Mouse (Mus musculus) liver, embryonic 14.5 days (tissue): ENCODE results near the gene Krt83. TPM values are rescaled to one million over a fixed set of nuclear protein-coding genes. Genes with fewer than 3 reads are reported as not detected.

ENCODE experiments used
- ATAC-seq: fragments of 200-750 bp; cut with Nextera tagmentation; 2 replicates; pipeline ENCODE4 v1.8.0; 2017; ENCODE audit warnings: moderate number of reproducible peaks, mild to moderate bottlenecking, moderate library complexity; ENCODE audit not compliant: insufficient read depth
- DNase-seq, 3 experiments: peaks; one replicate each; pipeline ENCODE4 v3.0.0-alpha.2; 2012 to 2013; ENCODE audit warnings: low read depth in 3 of 3, low spot score in 3 of 3
- H3K27ac ChIP-seq: fragments of 300-500 bp; sonication (generic); 2 replicates; pipeline ENCODE4 v1.5.1; 2014; ENCODE audit warnings: moderate library complexity, mild to moderate bottlenecking, control low read depth, inconsistent platforms
- H3K27me3 ChIP-seq: fragments of 300-500 bp; sonication (generic); 2 replicates; pipeline ENCODE4 v1.6.1; 2014; ENCODE audit warnings: mild to moderate bottlenecking, low read length, moderate library complexity; ENCODE audit not compliant: control insufficient read depth, insufficient read depth
- H3K36me3 ChIP-seq: fragments of 300-500 bp; sonication (generic); replicated peaks from 2 replicates; pipeline ENCODE4 v1.6.1; 2014; ENCODE audit warnings: low read depth; ENCODE audit not compliant: control insufficient read depth, insufficient read depth
- H3K4me1 ChIP-seq, 2 experiments: fragments of 200-500 bp in 1 of 2; fragments of 300-500 bp in 1 of 2; sonication (generic) in 1 of 2; replicated peaks; 2 replicates each; pipeline ENCODE4 v1.6.1; 2012 to 2014; ENCODE audit warnings: antibody characterized with exemption in 1 of 2, inconsistent platforms in 1 of 2, low read length in 1 of 2; ENCODE audit not compliant: control insufficient read depth in 2 of 2, insufficient read depth in 2 of 2
- H3K4me2 ChIP-seq: fragments of 300-500 bp; sonication (generic); 2 replicates; pipeline ENCODE4 v1.6.1; 2014; ENCODE audit warnings: low read depth, mild to moderate bottlenecking, control low read depth, moderate library complexity
- H3K4me3 ChIP-seq, 2 experiments: fragments of 200-500 bp in 1 of 2; fragments of 300-500 bp in 1 of 2; sonication (generic) in 1 of 2; 2 replicates each; pipeline ENCODE4 v1.5.1; 2012 to 2014; ENCODE audit warnings: low read depth in 2 of 2, low read length in 2 of 2, mild to moderate bottlenecking in 2 of 2, control low read depth in 1 of 2, inconsistent platforms in 1 of 2, moderate library complexity in 1 of 2; ENCODE audit not compliant: insufficient read depth in 1 of 2
- H3K9ac ChIP-seq: fragments of 300-500 bp; sonication (generic); replicated peaks from 2 replicates; pipeline ENCODE4 v1.6.1; 2014; ENCODE audit warnings: mild to moderate bottlenecking, control low read depth, moderate library complexity
- H3K9me3 ChIP-seq: fragments of 300-500 bp; sonication (generic); 2 replicates; pipeline ENCODE4 v1.6.1; 2016; ENCODE audit warnings: low read length, mixed read lengths; ENCODE audit not compliant: control insufficient read depth
- CTCF ChIP-seq: IDR thresholded peaks from 2 replicates; pipeline ENCODE4 v1.5.1; 2016; ENCODE audit warnings: antibody characterized with exemption, low read depth, control low read depth
- EP300 ChIP-seq: IDR thresholded peaks from 2 replicates; pipeline ENCODE4 v1.6.1; 2016; ENCODE audit warnings: antibody characterized with exemption, low read depth
- WGBS: fragments of 180-500 bp; shearing (Covaris S2); extraction: QIAGEN DNeasy Blood & Tissue Kit; methylation state at CpG from one replicate; pipeline ENCODE4 v1.1.7; 2014; ENCODE audit not compliant: insufficient replicate concordance; 5-methylcytosine and 5-hydroxymethylcytosine counted together
- polyA plus RNA-seq, 2 experiments: library from polyadenylated mRNA; depleted of rRNA in 1 of 2; stranded (reverse) in 1 of 2; unstranded in 1 of 2; fragments of >200 nt; fragmentation: Nextera tagmentation in 1 of 2; extraction: Ambion mirVana in 1 of 2; gene quantifications; 2 replicates each; pipeline versions ENCODE4 v1.2.1 to v1.2.3; 2012 to 2014

The Krt83 gene
- polyA plus RNA-seq, 2 experiments = 0.03 TPM; not detected in 1

- Histone ChIP-seq H3K9ac (no peak within 1 kb of the TSS), H3K27ac (no peak within 1 kb of the TSS), H3K36me3 (no peaks in the 10 kb centered on the region), H3K27me3 (no peaks in the 10 kb centered on the region), H3K4me2 (no peak within 1 kb of the TSS), H3K4me1 (no peaks in the 10 kb centered on the region), H3K9me3 (no peaks in the 10 kb centered on the region), H3K4me3 (no peak within 1 kb of the TSS)
- ATAC-seq = no peak
- TF ChIP-seq CTCF = no peak
- TF ChIP-seq EP300 = no peak
- whole genome bisulfite sequencing = 37% methylated on average over 2 of the region's 2 CpGs
- no peak for DNase-seq
Measured at GRCm38 (mm10) chr15:101447444-101447843, 43.9 kb downstream of the Krt83 start, which contains the start of gene Krt88. Krt88 (plus strand) TSS chr15:101447744.

DNA sequence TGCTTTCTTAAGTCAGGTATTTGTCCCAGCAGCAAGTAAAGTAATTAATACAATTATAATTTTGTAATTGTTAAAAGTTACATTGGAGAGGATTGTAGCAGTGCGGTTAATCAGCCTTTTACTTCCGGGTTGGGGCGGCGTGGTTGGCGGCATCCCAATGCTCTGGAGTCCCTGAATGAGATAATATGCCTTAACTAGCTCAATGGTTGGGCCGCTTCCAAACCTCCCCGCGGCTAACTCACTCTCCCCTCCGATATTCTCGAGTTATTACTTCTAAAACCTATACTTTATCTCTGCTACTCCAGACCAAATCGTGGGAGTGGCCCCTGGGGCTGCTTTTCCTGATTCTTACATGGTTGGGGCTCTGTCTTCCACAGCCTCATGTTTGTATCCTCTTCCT lies 44.7 kb downstream of the Krt83 start:
- TF ChIP-seq EP300 (no peak), CTCF (no peak)
- no peaks in the 10 kb centered on the region for H3K36me3 ChIP-seq
- no peak overlapping the region for H3K27ac ChIP-seq
- ATAC-seq (no peak), DNase-seq (no peak)
- no peak overlapping the region for H3K4me2 ChIP-seq
- H3K4me3 ChIP-seq = no peak overlapping the region
- no peaks in the 10 kb centered on the region for H3K27me3 ChIP-seq
- no peaks in the 10 kb centered on the region for H3K4me1 ChIP-seq
- WGBS = 57% methylated on average over 11 of the region's 11 CpGs
- H3K9ac ChIP-seq = no peak overlapping the region
- no peaks in the 10 kb centered on the region for H3K9me3 ChIP-seq

DNA sequence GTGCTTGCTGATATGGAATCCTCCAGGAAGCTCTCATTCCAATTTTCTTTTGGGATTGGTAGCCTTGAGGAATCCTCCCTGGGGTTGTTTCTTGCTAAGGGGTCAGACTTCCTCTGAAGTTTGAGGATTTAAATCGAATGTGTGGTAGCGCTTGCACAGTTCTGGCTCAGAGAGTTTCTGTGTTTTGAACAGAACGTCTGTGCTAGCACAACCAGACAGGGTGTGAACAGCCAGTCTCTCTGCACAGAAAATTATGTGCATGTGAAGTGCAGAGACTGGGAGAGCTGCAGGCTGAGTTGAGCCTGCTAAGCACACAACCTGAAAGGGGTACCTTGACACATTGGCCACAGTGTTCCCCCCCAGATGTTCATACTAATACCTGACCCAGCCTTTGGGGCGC lies 50.5 kb downstream of the Krt83 start:
- no peak overlapping the region for H3K27ac ChIP-seq
- H3K9me3 ChIP-seq = no peaks in the 10 kb centered on the region
- no peaks in the 10 kb centered on the region for H3K36me3 ChIP-seq
- ATAC-seq (no peak), DNase-seq (no peak)
- no peak overlapping the region for H3K4me3 ChIP-seq
- H3K27me3 ChIP-seq = peaks cover 11% of the 10 kb centered on the region
- no peaks in the 10 kb centered on the region for H3K4me1 ChIP-seq
- WGBS = 59% methylated on average over 4 of the region's 4 CpGs
- TF ChIP-seq CTCF (no peak), EP300 (no peak)
- H3K9ac ChIP-seq = no peak overlapping the region
- no peak overlapping the region for H3K4me2 ChIP-seq

DNA sequence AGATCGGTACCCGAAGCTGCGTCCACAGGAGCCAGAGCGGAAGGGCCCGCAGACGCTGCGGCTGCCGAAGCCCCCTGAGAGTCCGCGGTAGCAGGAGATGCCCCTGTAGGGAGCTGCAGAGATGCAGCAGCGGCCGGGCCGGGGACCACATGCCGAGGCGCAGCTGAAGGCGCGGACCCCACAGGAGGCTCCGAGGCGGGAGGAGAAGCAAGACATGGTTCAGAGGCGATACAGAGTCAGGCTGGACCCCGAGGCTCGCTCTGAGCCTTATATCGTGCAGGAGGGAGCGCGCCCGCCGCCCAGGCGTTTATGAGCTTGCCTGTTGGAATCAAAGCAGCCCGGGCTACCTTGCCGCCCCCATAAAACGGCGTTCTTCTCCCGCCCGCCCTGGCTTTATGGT lies 52.8 kb downstream of the Krt83 start, which contains the start of gene Krt87:
TSS of gene Krt87 (minus strand) at position 250 of the 400 bp plus-strand sequence.
- no peak within 1 kb of the TSS for H3K4me3 ChIP-seq
- peaks cover 11% of the 10 kb centered on the region for H3K27me3 ChIP-seq
- no peak within 1 kb of the TSS for H3K4me2 ChIP-seq
- TF ChIP-seq EP300 (no peak), CTCF (no peak)
- no peaks in the 10 kb centered on the region for H3K9me3 ChIP-seq
- WGBS = 3% methylated on average over 34 of the region's 34 CpGs
- no peaks in the 10 kb centered on the region for H3K4me1 ChIP-seq
- DNase-seq (no peak), ATAC-seq (no peak)
- H3K9ac ChIP-seq = no peak within 1 kb of the TSS
- H3K36me3 ChIP-seq = no peaks in the 10 kb centered on the region
- H3K27ac ChIP-seq = no peak within 1 kb of the TSS

GRCm38 (mm10) chr15:101436611-101437010 lies 54.7 kb downstream of the Krt83 start:
- no peak overlapping the region for H3K9ac ChIP-seq
- DNase-seq = no peak
- no peak overlapping the region for H3K4me3 ChIP-seq
- H3K4me1 ChIP-seq = no peaks in the 10 kb centered on the region
- ATAC-seq = no peak
- H3K4me2 ChIP-seq = no peak overlapping the region
- no peak overlapping the region for H3K27ac ChIP-seq
- TF ChIP-seq EP300 (no peak), CTCF (no peak)
- 73% methylated on average over 7 of the region's 7 CpGs for WGBS
- peaks cover 11% of the 10 kb centered on the region for H3K27me3 ChIP-seq
- no peaks in the 10 kb centered on the region for H3K36me3 ChIP-seq
- H3K9me3 ChIP-seq = no peaks in the 10 kb centered on the region

Other genes with a start within 250 kb of the Krt83 start
- gene Nr4a1, start 237.2 kb downstream of the Krt83 start, polyA plus RNA-seq (2012; rRNA removed) = 0.42 and 0.48 TPM in 2 replicates
- gene Nr4a1, start 237.2 kb downstream of the Krt83 start, polyA plus RNA-seq (2014; fragmentation: Nextera tagmentation; extraction: Ambion mirVana) = 0.19 and 0.23 TPM in 2 replicates
- gene Atg101, start 207.2 kb downstream of the Krt83 start, polyA plus RNA-seq (2012; rRNA removed) = 13.1 and 17.2 TPM in 2 replicates
- 21.3 and 23.7 TPM in 2 replicates for gene Atg101, start 207.2 kb downstream of the Krt83 start, polyA plus RNA-seq (2014; fragmentation: Nextera tagmentation; extraction: Ambion mirVana)
- 0.10 and 0.11 TPM in 2 replicates for gene 6030408B16Rik, start 198.3 kb downstream of the Krt83 start, polyA plus RNA-seq (2012; rRNA removed)
- gene 6030408B16Rik, start 198.3 kb downstream of the Krt83 start, polyA plus RNA-seq (2014; fragmentation: Nextera tagmentation; extraction: Ambion mirVana) = 0.18 and 0.35 TPM in 2 replicates
- 0.15 and 0.19 TPM in 2 replicates for gene Krt80, start 121.3 kb downstream of the Krt83 start, polyA plus RNA-seq (2012; rRNA removed)
- 0.27 TPM in 2 replicates for gene Krt80, start 121.3 kb downstream of the Krt83 start, polyA plus RNA-seq (2014; fragmentation: Nextera tagmentation; extraction: Ambion mirVana)
- 0.82 and 0.85 TPM in 2 replicates for gene Krt7, start 80.5 kb downstream of the Krt83 start, polyA plus RNA-seq (2012; rRNA removed)
- gene Krt7, start 80.5 kb downstream of the Krt83 start, polyA plus RNA-seq (2014; fragmentation: Nextera tagmentation; extraction: Ambion mirVana) = 1.5 TPM in 2 replicates
- gene Krt87, start 52.7 kb downstream of the Krt83 start, polyA plus RNA-seq (2012; rRNA removed) = not detected in 2 replicates
- gene Krt87, start 52.7 kb downstream of the Krt83 start, polyA plus RNA-seq (2014; fragmentation: Nextera tagmentation; extraction: Ambion mirVana) = not detected in 2 replicates
- gene Krt88, start 43.8 kb downstream of the Krt83 start, polyA plus RNA-seq (2012; rRNA removed) = not detected in 2 replicates
- gene Krt88, start 43.8 kb downstream of the Krt83 start, polyA plus RNA-seq (2014; fragmentation: Nextera tagmentation; extraction: Ambion mirVana) = not detected in 2 replicates
- not detected in 2 replicates for gene Krt81, start 27.8 kb downstream of the Krt83 start, polyA plus RNA-seq (2012; rRNA removed)
- gene Krt81, start 27.8 kb downstream of the Krt83 start, polyA plus RNA-seq (2014; fragmentation: Nextera tagmentation; extraction: Ambion mirVana) = not detected in 2 replicates
- not detected in 2 replicates for gene Krt86, start 18.0 kb downstream of the Krt83 start, polyA plus RNA-seq (2012; rRNA removed)
- not detected in 2 replicates for gene Krt86, start 18.0 kb downstream of the Krt83 start, polyA plus RNA-seq (2014; fragmentation: Nextera tagmentation; extraction: Ambion mirVana)
- gene Gm49425, start 25.7 kb upstream of the Krt83 start, polyA plus RNA-seq (2012; rRNA removed) = not detected in 2 replicates
- gene Gm49425, start 25.7 kb upstream of the Krt83 start, polyA plus RNA-seq (2014; fragmentation: Nextera tagmentation; extraction: Ambion mirVana) = not detected in 2 replicates
- not detected in 2 replicates for gene Krt84, start 41.3 kb upstream of the Krt83 start, polyA plus RNA-seq (2012; rRNA removed)
- not detected in 2 replicates for gene Krt84, start 41.3 kb upstream of the Krt83 start, polyA plus RNA-seq (2014; fragmentation: Nextera tagmentation; extraction: Ambion mirVana)
- not detected in 2 replicates for gene Krt82, start 59.2 kb upstream of the Krt83 start, polyA plus RNA-seq (2012; rRNA removed)
- gene Krt82, start 59.2 kb upstream of the Krt83 start, polyA plus RNA-seq (2014; fragmentation: Nextera tagmentation; extraction: Ambion mirVana) = not detected in 2 replicates
- gene Krt90, start 71.4 kb upstream of the Krt83 start, polyA plus RNA-seq (2012; rRNA removed) = not detected in 2 replicates
- gene Krt90, start 71.4 kb upstream of the Krt83 start, polyA plus RNA-seq (2014; fragmentation: Nextera tagmentation; extraction: Ambion mirVana) = not detected in 2 replicates
- not detected in 2 replicates for gene Krt75, start 82.4 kb upstream of the Krt83 start, polyA plus RNA-seq (2012; rRNA removed)
- gene Krt75, start 82.4 kb upstream of the Krt83 start, polyA plus RNA-seq (2014; fragmentation: Nextera tagmentation; extraction: Ambion mirVana) = not detected in 2 replicates
- gene Gm5414, start 136.7 kb upstream of the Krt83 start, polyA plus RNA-seq (2012; rRNA removed) = not detected in 2 replicates
- not detected in 2 replicates for gene Gm5414, start 136.7 kb upstream of the Krt83 start, polyA plus RNA-seq (2014; fragmentation: Nextera tagmentation; extraction: Ambion mirVana)
- gene Gm5478, start 155.9 kb upstream of the Krt83 start, polyA plus RNA-seq (2012; rRNA removed) = not detected in 2 replicates
- not detected in 2 replicates for gene Gm5478, start 155.9 kb upstream of the Krt83 start, polyA plus RNA-seq (2014; fragmentation: Nextera tagmentation; extraction: Ambion mirVana)
- not detected in 2 replicates for gene Krt6b, start 188.8 kb upstream of the Krt83 start, polyA plus RNA-seq (2012; rRNA removed)
- gene Krt6b, start 188.8 kb upstream of the Krt83 start, polyA plus RNA-seq (2014; fragmentation: Nextera tagmentation; extraction: Ambion mirVana) = not detected in 2 replicates
- 0.01 TPM in 1 of 2 replicates, not detected in the other for gene Krt6a, start 202.8 kb upstream of the Krt83 start, polyA plus RNA-seq (2012; rRNA removed)
- not detected in 2 replicates for gene Krt6a, start 202.8 kb upstream of the Krt83 start, polyA plus RNA-seq (2014; fragmentation: Nextera tagmentation; extraction: Ambion mirVana)
- gene Krt5, start 221.4 kb upstream of the Krt83 start, polyA plus RNA-seq (2012; rRNA removed) = 0.36 and 0.45 TPM in 2 replicates
- not detected in 2 replicates for gene Krt5, start 221.4 kb upstream of the Krt83 start, polyA plus RNA-seq (2014; fragmentation: Nextera tagmentation; extraction: Ambion mirVana)